Mouse (Mus musculus): ENCODE results near the gene Gm4744. TPM values are rescaled to one million over a fixed set of nuclear protein-coding genes. Genes with fewer than 3 reads are reported as not detected.
"Not testable (repeated sequence)": the region's sequence is repeated elsewhere in the genome, so short reads cannot be mapped to it uniquely, and the experiment has no call there.

The Gm4744 gene
- not detected in 2 replicates for polyA plus RNA-seq (2014; fragmentation: Nextera tagmentation; extraction: Ambion mirVana)

DNA sequence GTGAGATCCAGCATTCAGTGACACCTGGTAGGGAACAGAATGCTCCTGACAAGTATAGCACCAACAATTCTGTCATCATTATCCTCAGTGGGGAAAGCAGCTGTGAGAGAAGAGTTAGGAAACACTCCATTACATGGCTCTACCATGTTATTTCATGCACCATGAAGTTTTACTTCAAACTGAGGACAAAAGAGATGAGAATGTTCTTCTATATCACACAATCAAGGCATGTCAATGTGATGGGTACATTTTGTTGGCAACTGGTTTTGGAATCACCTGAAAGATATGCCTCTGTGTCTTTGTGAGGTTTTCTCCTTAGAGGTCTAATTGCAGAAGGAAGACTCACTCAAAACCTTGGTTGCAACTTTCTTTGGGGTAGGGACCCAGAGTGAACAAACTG, at the start of gene Gm4744:
Gene Gm4744 (minus strand): TSS at position 101 of the 400 bp plus-strand sequence.
- Histone ChIP-seq H3K27me3 (ENCODE audit: control insufficient read depth, insufficient read depth, low read length) (no peaks in the 10 kb centered on the region), H3K4me1 (ENCODE audit: control insufficient read depth, insufficient read depth, low read length) (no peaks in the 10 kb centered on the region), H3K4me3 (ENCODE audit: low read depth, low read length) (no peak within 1 kb of the TSS), H3K9me3 (ENCODE audit: control insufficient read depth, low read length) (no peaks in the 10 kb centered on the region), H3K9ac (replicated peaks; ENCODE audit: low read depth, low read length) (no peak within 1 kb of the TSS), H3K27ac (ENCODE audit: low read depth, low read length) (no peak within 1 kb of the TSS), H3K4me2 (ENCODE audit: low read depth, low read length) (no peak within 1 kb of the TSS), H3K36me3 (ENCODE audit: control insufficient read depth, insufficient read depth, low read length) (no peaks in the 10 kb centered on the region)
- no peak for ATAC-seq (ENCODE audit: low read depth)

DNA sequence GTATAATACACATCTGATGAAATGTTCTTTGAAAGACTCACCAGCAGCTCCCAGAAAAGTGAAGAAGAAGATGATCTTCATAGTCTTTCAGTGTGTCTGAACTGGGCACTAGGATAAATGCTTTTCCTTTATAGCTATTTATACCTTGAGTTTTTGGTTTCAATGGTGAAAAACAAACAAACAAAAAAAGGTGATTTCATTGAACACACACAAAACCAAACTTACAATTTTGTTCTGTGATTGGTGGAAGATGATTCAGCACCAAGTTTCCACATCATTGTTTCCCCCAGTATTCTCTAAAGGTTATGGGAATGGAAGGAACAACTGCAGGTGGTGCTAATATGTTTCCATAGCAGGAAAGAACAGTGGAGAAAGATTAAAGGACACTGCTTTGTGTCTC, 47.7 kb upstream of the Gm4744 start, which contains the start of gene Gm2663:
Gene Gm2663 (minus strand): TSS at position 101 of the 400 bp plus-strand sequence.
- not testable (repeated sequence) for H3K27me3 ChIP-seq (ENCODE audit: control insufficient read depth, insufficient read depth, low read length); H3K4me2 ChIP-seq (ENCODE audit: low read depth, low read length); H3K4me3 ChIP-seq (ENCODE audit: low read depth, low read length); H3K4me1 ChIP-seq (ENCODE audit: control insufficient read depth, insufficient read depth, low read length); H3K27ac ChIP-seq (ENCODE audit: low read depth, low read length); H3K9ac ChIP-seq (replicated peaks; ENCODE audit: low read depth, low read length); H3K9me3 ChIP-seq (ENCODE audit: control insufficient read depth, low read length); ATAC-seq (ENCODE audit: low read depth); H3K36me3 ChIP-seq (ENCODE audit: control insufficient read depth, insufficient read depth, low read length)

DNA sequence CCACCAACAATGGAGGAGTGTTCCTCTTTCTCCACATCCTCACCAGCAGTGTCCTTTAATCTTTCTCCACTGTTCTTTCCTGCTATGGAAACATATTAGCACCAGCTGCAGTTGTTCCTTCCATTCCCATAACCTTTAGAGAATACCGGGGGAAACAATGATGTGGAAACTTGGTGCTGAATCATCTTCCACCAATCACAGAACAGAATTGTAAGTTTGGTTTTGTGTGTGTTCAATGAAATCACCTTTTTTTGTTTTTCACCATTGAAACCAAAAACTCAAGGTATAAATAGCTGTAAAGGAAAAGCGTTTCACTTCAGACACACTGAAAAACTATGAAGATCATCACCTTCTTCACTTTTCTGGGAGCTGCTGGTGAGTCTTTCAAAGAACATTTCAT, 12.8 kb upstream of the Gm4744 start, which contains the start of gene 1810009J06Rik:
Gene 1810009J06Rik (plus strand): TSS at position 301 of the 400 bp plus-strand sequence.
- H3K4me3 ChIP-seq (ENCODE audit: low read depth, low read length); H3K27ac ChIP-seq (ENCODE audit: low read depth, low read length); H3K36me3 ChIP-seq (ENCODE audit: control insufficient read depth, insufficient read depth, low read length); H3K4me2 ChIP-seq (ENCODE audit: low read depth, low read length); H3K4me1 ChIP-seq (ENCODE audit: control insufficient read depth, insufficient read depth, low read length); H3K27me3 ChIP-seq (ENCODE audit: control insufficient read depth, insufficient read depth, low read length); H3K9me3 ChIP-seq (ENCODE audit: control insufficient read depth, low read length); ATAC-seq (ENCODE audit: low read depth); H3K9ac ChIP-seq (replicated peaks; ENCODE audit: low read depth, low read length): not testable (repeated sequence)
- 93% methylated on average over 2 of the region's 2 CpGs for WGBS

DNA sequence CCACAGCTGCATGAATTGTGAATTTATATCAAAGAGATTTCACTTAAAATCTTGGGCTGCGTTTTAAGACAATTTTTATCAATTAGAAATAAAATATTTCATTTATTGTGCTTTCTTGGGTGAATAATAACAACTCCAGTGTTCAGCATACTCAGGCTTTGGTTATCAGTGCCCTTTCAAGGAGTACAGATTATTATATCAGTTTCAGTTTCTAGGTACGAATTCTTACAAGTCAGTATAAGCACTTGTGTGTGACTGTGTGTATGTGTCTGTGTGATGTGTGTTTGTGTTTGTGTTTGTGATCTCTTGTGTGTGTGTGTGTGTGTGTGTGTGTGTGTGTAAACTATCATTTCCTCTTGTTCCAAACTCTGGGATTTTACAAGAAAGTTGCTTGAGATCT, 2.0 kb upstream of the Gm4744 start:
- H3K9ac ChIP-seq (replicated peaks; ENCODE audit: low read depth, low read length) = no peak overlapping the region
- 67% methylated on average over 2 of the region's 2 CpGs for WGBS
- no peak overlapping the region for H3K27ac ChIP-seq (ENCODE audit: low read depth, low read length)
- H3K27me3 ChIP-seq (ENCODE audit: control insufficient read depth, insufficient read depth, low read length) = no peaks in the 10 kb centered on the region
- H3K4me2 ChIP-seq (ENCODE audit: low read depth, low read length) = no peak overlapping the region
- H3K4me1 ChIP-seq (ENCODE audit: control insufficient read depth, insufficient read depth, low read length) = no peaks in the 10 kb centered on the region
- no peaks in the 10 kb centered on the region for H3K9me3 ChIP-seq (ENCODE audit: control insufficient read depth, low read length)
- H3K36me3 ChIP-seq (ENCODE audit: control insufficient read depth, insufficient read depth, low read length) = no peaks in the 10 kb centered on the region
- no peak for ATAC-seq (ENCODE audit: low read depth)
- no peak overlapping the region for H3K4me3 ChIP-seq (ENCODE audit: low read depth, low read length)

DNA sequence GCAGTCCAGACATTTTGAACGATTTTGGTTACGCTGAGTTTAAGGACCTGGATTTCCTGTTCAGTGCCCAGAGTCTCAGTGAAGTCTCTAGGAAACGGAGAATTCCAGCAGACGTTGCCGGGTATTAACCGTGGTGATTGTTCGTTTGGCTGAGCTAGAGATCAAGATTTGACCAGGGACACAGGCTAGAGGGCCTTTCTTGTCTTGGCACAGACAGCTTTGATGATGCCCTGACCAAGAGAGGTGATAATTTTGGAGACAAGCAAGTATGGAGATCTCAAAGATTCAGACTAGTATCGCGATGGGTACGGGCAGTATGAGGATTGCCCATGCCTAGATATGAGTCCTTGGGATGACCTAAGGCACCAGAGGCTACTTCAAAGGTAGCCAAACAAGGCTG, 11.2 kb downstream of the Gm4744 start, which contains the start of gene 1700074P13Rik:
Gene 1700074P13Rik (minus strand): TSS at position 101 of the 400 bp plus-strand sequence.
- 95% methylated on average over 10 of the region's 10 CpGs for WGBS

DNA sequence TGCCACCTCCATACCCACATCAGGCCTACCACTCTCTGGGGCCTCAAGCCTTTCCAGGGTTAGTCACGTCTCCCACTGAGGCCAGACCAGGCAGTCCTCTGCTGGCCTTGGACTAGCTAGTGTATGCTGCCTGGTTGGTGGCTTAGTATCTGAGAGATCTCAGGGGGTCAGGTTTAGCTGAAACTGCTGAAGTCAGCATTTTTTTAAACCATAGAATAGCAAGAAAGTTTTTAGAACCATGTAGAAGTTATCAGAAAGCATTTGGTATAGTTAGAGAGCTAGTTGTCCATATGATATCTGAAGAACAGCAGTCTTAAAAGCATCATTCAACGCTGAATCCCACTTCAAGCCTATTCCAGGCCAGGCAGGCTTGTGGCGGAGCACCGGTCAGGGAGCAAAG, 31.7 kb downstream of the Gm4744 start:
- no peak overlapping the region for H3K4me2 ChIP-seq (ENCODE audit: low read depth, low read length)
- no peak overlapping the region for H3K9ac ChIP-seq (replicated peaks; ENCODE audit: low read depth, low read length)
- H3K4me3 ChIP-seq (ENCODE audit: low read depth, low read length) = no peak overlapping the region
- no peaks in the 10 kb centered on the region for H3K36me3 ChIP-seq (ENCODE audit: control insufficient read depth, insufficient read depth, low read length)
- H3K27me3 ChIP-seq (ENCODE audit: control insufficient read depth, insufficient read depth, low read length) = no peaks in the 10 kb centered on the region
- no peaks in the 10 kb centered on the region for H3K9me3 ChIP-seq (ENCODE audit: control insufficient read depth, low read length)
- no peak overlapping the region for H3K27ac ChIP-seq (ENCODE audit: low read depth, low read length)
- H3K4me1 ChIP-seq (ENCODE audit: control insufficient read depth, insufficient read depth, low read length) = no peaks in the 10 kb centered on the region
- no peak for ATAC-seq (ENCODE audit: low read depth)
- WGBS = 86% methylated on average over 4 of the region's 4 CpGs

More for the DNA sequence above, 11.2 kb downstream of the Gm4744 start, which contains the start of gene 1700074P13Rik:
- no peaks in the 10 kb centered on the region for H3K27me3 ChIP-seq (ENCODE audit: control insufficient read depth, insufficient read depth, low read length)
- no peak for ATAC-seq (ENCODE audit: low read depth)
- H3K36me3 ChIP-seq (ENCODE audit: control insufficient read depth, insufficient read depth, low read length) = no peaks in the 10 kb centered on the region
- H3K4me2 ChIP-seq (ENCODE audit: low read depth, low read length) = no peak within 1 kb of the TSS
- H3K4me1 ChIP-seq (ENCODE audit: control insufficient read depth, insufficient read depth, low read length) = no peaks in the 10 kb centered on the region
- H3K27ac ChIP-seq (ENCODE audit: low read depth, low read length) = no peak within 1 kb of the TSS
- H3K9me3 ChIP-seq (ENCODE audit: control insufficient read depth, low read length) = no peaks in the 10 kb centered on the region
- no peak within 1 kb of the TSS for H3K9ac ChIP-seq (replicated peaks; ENCODE audit: low read depth, low read length)
- H3K4me3 ChIP-seq (ENCODE audit: low read depth, low read length) = no peak within 1 kb of the TSS

DNA sequence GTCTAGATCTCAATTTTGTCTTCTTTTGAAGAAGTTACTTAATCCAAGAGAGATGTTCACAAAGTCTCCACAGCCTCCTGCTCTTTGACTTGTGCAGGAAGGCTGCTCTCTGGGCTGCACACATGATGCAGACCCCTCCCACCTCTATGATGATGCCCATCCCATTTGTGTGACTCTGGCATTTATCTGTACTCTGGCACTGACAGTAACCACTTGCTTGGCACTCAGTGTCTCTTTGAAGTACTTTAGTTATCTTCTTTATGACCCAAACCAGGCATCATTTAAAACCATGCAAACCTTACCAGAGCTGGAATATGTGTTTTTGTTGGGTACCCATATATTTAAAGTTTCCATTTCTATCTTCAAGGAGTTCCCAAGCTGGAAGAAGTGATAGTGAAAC, 51.4 kb downstream of the Gm4744 start, which contains the start of gene Prss58:
Gene Prss58 (minus strand): TSS at position 101 of the 400 bp plus-strand sequence.
- H3K4me2 ChIP-seq (ENCODE audit: low read depth, low read length) = no peak within 1 kb of the TSS
- H3K36me3 ChIP-seq (ENCODE audit: control insufficient read depth, insufficient read depth, low read length) = no peaks in the 10 kb centered on the region
- H3K4me3 ChIP-seq (ENCODE audit: low read depth, low read length) = no peak within 1 kb of the TSS
- no peaks in the 10 kb centered on the region for H3K27me3 ChIP-seq (ENCODE audit: control insufficient read depth, insufficient read depth, low read length)
- H3K4me1 ChIP-seq (ENCODE audit: control insufficient read depth, insufficient read depth, low read length) = no peaks in the 10 kb centered on the region
- no peak for ATAC-seq (ENCODE audit: low read depth)
- H3K27ac ChIP-seq (ENCODE audit: low read depth, low read length) = no peak within 1 kb of the TSS
- H3K9ac ChIP-seq (replicated peaks; ENCODE audit: low read depth, low read length) = no peak within 1 kb of the TSS
- no peaks in the 10 kb centered on the region for H3K9me3 ChIP-seq (ENCODE audit: control insufficient read depth, low read length)

Other genes with a start within 250 kb of the Gm4744 start
- not detected in 2 replicates for gene Moxd2, start 64.4 kb downstream of the Gm4744 start, polyA plus RNA-seq (2014; fragmentation: Nextera tagmentation; extraction: Ambion mirVana)
- gene Prss58, start 51.5 kb downstream of the Gm4744 start, polyA plus RNA-seq (2014; fragmentation: Nextera tagmentation; extraction: Ambion mirVana) = not detected in 2 replicates
- not detected in 2 replicates for gene 1700074P13Rik, start 11.3 kb downstream of the Gm4744 start, polyA plus RNA-seq (2014; fragmentation: Nextera tagmentation; extraction: Ambion mirVana)
- gene 1810009J06Rik, start 12.9 kb upstream of the Gm4744 start, polyA plus RNA-seq (2014; fragmentation: Nextera tagmentation; extraction: Ambion mirVana) = not detected in 2 replicates
- gene Gm2663, start 47.6 kb upstream of the Gm4744 start, polyA plus RNA-seq (2014; fragmentation: Nextera tagmentation; extraction: Ambion mirVana) = not detected in 2 replicates
- not detected in 2 replicates for gene 2210010C04Rik, start 83.6 kb upstream of the Gm4744 start, polyA plus RNA-seq (2014; fragmentation: Nextera tagmentation; extraction: Ambion mirVana)

Data from neural tube, embryonic 14.5 days (tissue).